Mouse (Mus musculus) left cerebral cortex, adult 8-10 months (tissue): ENCODE measurements around the gene Ak1. TPM values are rescaled to one million over a fixed set of nuclear protein-coding genes. Genes with fewer than 3 reads are reported as not detected.

Experiments
- DNase-seq, 2 experiments: peaks; one replicate each; pipeline ENCODE4 v3.0.0; 2022; ENCODE audit warnings: low spot score in 2 of 2
- microRNA-seq, 2 experiments: library from miRNA; unstranded; fragments of <30 nt; microRNA quantifications; one replicate each; pipeline ENCODE4 v1.2.0; 2022
- total RNA-seq, 4 experiments: library from RNA; stranded (reverse); gene quantifications; 2 replicates each; pipeline ENCODE4 v1.2.4; 2022

Ak1 gene
- total RNA-seq, 4 experiments from 2014 or later: 143 to 158 (median 151) TPM

DNA sequence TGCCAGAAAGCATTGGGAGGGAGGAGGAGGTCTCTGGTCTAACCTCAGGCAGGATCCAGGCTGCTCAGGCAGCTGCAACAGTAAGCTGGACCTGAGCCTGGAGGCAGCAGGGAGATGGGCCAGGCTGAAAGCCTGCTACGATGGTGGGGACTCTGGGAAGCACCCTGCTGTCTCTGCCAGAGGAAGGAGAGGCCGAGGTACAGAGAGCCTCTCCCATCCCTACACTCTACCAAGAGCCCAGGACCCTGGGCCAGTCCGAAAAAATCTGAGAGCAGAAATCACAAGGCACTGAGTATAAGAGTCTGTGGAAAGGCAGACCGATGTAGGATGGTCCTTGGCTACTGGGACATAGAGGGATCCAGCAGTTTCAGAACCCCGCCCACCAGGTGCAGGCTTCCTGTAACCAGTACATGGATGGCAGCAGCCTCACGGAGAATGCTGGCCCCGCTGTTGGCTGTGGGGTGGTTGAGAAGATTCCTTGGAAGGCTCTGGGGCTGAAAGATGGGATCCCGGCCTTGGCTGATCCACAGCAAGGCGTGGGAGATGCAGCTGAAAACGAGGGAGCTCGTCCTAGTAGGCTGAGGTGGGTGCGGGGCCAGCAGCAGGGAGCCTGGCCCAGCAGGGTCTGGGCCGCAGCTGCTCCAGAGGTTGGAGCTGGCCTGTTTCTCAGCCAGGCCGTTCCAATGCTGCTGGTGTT is 61.3 kb downstream of the Ak1 start:
- DNase-seq: no peak

DNA sequence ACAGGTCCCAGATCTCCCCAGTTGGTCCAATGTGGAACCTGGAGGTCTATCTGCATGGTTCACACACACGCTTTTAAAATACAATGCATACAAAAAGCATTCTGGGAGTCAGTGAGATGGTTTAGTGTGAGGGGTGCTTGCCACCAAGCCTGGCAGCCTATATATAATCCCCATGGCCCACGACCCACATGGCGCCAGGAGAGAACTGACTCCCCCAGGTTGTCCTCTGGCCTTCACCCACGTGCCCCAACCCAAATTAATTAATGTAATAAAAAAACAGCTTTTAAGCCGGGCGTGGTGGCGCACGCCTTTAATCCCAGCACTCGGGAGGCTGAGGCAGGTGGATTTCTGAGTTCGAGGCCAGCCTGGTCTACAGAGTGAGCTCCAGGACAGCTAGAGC is 62.1 kb downstream of the Ak1 start:
- DNase-seq: no peak

Small RNA genes lying within 50 kb of the gene (microRNA-seq; reads per million reads assigned to microRNA genes)
- gene Gm47291 (0 reads per million in 2 experiments), gene Mir1954 (0 reads per million in 2 experiments)

Other genes with a start within 250 kb of the Ak1 start
- 100 to 1,000 TPM; 226 to 280 (median 259) TPM for gene 1110008P14Rik, start 239.8 kb upstream of the Ak1 start, total RNA-seq
- under 1 TPM; 0.50 to 0.81 (median 0.63) TPM for gene Lcn2, start 233.5 kb upstream of the Ak1 start, total RNA-seq
- 10 to 100 TPM; 46.9 to 51.4 (median 49.9) TPM for gene Ptges2, start 225.9 kb upstream of the Ak1 start, total RNA-seq
- 1 to 10 TPM; 3.8 to 4.1 (median 3.9) TPM for gene Naif1, start 171.3 kb upstream of the Ak1 start, total RNA-seq
- gene Slc25a25, start 170.3 kb upstream of the Ak1 start, total RNA-seq: 10 to 100 TPM; 56.5 to 66.1 (median 60.9) TPM
- 10 to 100 TPM; 69.0 to 78.6 (median 70.5) TPM for gene Fam102a, start 86.4 kb upstream of the Ak1 start, total RNA-seq
- 10 to 100 TPM; 71.2 to 78.7 (median 72.8) TPM for gene Dpm2, start 50.9 kb upstream of the Ak1 start, total RNA-seq
- 10 to 100 TPM in 2 of 4 experiments, 1 to 10 TPM in 2; 9.3 to 11.0 (median 10.0) TPM for gene Pip5kl1, start 47.0 kb upstream of the Ak1 start, total RNA-seq
- 1 to 10 TPM in 2 of 4 experiments, under 1 TPM in 2; 0.84 to 2.4 (median 1.1) TPM for gene 9430097D07Rik, start 46.1 kb upstream of the Ak1 start, total RNA-seq
- gene St6galnac4, start 34.7 kb upstream of the Ak1 start, total RNA-seq: 10 to 100 TPM; 33.9 to 36.5 (median 34.8) TPM
- gene St6galnac6, start 22.0 kb upstream of the Ak1 start, total RNA-seq: 100 to 1,000 TPM; 110 to 142 (median 119) TPM
- gene Eng, start 24.8 kb downstream of the Ak1 start, total RNA-seq: 10 to 100 TPM; 19.5 to 22.0 (median 21.4) TPM
- gene Fpgs, start 82.4 kb downstream of the Ak1 start, total RNA-seq: 10 to 100 TPM in 1 of 4 experiments, 1 to 10 TPM in 3; 6.8 to 11.9 (median 9.1) TPM
- gene Cdk9, start 91.3 kb downstream of the Ak1 start, total RNA-seq: 100 to 1,000 TPM in 2 of 4 experiments, 10 to 100 TPM in 2; 95.8 to 114 (median 105) TPM
- gene Sh2d3c, start 99.3 kb downstream of the Ak1 start, total RNA-seq: 10 to 100 TPM; 29.5 to 37.8 (median 33.5) TPM
- gene 6330409D20Rik, start 119.3 kb downstream of the Ak1 start, total RNA-seq: 1 to 10 TPM; 2.0 to 2.8 (median 2.3) TPM
- gene Tor2a, start 135.5 kb downstream of the Ak1 start, total RNA-seq: 10 to 100 TPM; 27.7 to 32.6 (median 29.9) TPM
- under 1 TPM; 0.18 to 0.81 (median 0.53) TPM for gene Ttc16, start 153.9 kb downstream of the Ak1 start, total RNA-seq
- 1 to 10 TPM; 6.4 to 9.2 (median 7.7) TPM for gene Ptrh1, start 154.0 kb downstream of the Ak1 start, total RNA-seq
- gene Cfap157, start 162.7 kb downstream of the Ak1 start, total RNA-seq: 1 to 10 TPM in 1 of 4 experiments, under 1 TPM in 2, not detected in 1; 0.27 to 1.0 (median 0.66) TPM
- 100 to 1,000 TPM; 883 to 958 (median 954) TPM for gene Stxbp1, start 225.5 kb downstream of the Ak1 start, total RNA-seq